ENCODE assay signal across 18 mouse cellular contexts in the genomic region with DNA sequence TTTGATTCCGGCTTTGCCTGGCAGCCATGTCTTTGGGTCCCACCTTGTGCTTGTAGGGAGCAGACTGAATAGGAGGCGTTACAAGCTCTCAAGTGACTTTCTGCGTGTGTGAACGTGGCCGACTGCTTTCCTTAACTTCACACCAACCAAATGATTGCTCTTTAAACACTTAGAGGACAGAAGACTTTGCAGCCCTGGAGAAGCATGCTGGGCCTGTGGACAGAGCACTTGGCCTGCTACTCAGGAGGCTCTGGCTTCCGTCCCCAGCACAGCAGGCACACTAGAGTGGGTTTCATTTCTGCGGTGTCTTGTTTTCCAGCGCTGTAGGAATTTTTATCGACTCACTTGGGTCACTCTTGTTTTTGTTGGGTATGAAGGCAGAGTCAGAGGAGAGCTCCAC. TPM values are rescaled to one million over a fixed set of nuclear protein-coding genes. Genes with fewer than 3 reads are reported as not detected.
DNase-seq lines count a peak whose midpoint lies in the region; ATAC-seq and TF ChIP-seq lines count a peak whose summit lies in the region.
"Had no signal": no experiment of that assay in that cellular context is flagged by ENCODE, and none has a peak within 500 bp of the region (broad histone marks: within the 10 kb centered on the region; RNA-seq: fewer than 3 reads in every experiment).

No protein-coding gene starts in this region.

- peak overlapping the region; percentile 32; the same call in 1 of the 2 replicates for H3K9ac ChIP-seq in heart, embryonic 14.5 days (ENCODE audit: low read length)
- H3K9ac ChIP-seq in lung, embryonic 16.5 days (ENCODE audit: low read length), result no peak overlapping the region
- H3K9ac ChIP-seq: forebrain, postnatal 0 days; hindbrain, embryonic 14.5 days; limb, embryonic 12.5 days; liver, embryonic 13.5 days had no signal

- WGBS in heart, embryonic 14.5 days, result 42% methylated on average over 9 of the region's 9 CpGs
- WGBS in lung, adult 2 months, result 53% methylated on average over 9 of the region's 9 CpGs
- WGBS in lung, embryonic 16.5 days, result 46% methylated on average over 9 of the region's 9 CpGs

- peaks cover 59% of the 10 kb centered on the region for H3K79me2 ChIP-seq in myocyte (ENCODE audit: control insufficient read depth, insufficient read depth)

- no peaks in the 10 kb centered on the region for H3K27me3 ChIP-seq in heart, embryonic 14.5 days (ENCODE audit: control insufficient read depth, insufficient read depth, low read length)
- H3K27me3 ChIP-seq in lung, embryonic 16.5 days (ENCODE audit: control insufficient read depth, insufficient read depth, low read depth, low read length), result no peaks in the 10 kb centered on the region
- H3K27me3 ChIP-seq in myocyte (ENCODE audit: control insufficient read depth, insufficient read depth, insufficient read length), result no peaks in the 10 kb centered on the region
- H3K27me3 ChIP-seq: limb, embryonic 12.5 days; liver, embryonic 13.5 days had no signal

- H3K27ac ChIP-seq in heart, embryonic 14.5 days (replicated peaks in 1 of 2; ENCODE audit: control insufficient read depth in 1 of 2, insufficient read depth in 1 of 2, low read depth in 2 of 2, low read length in 2 of 2), result no peak overlapping the region; a peak in 1 of 4 replicates
- peak overlapping the region; percentile 28 for H3K27ac ChIP-seq in lung, embryonic 16.5 days (ENCODE audit: low read length)
- H3K27ac ChIP-seq: forebrain, embryonic 10.5 days; hindbrain, embryonic 14.5 days; limb, embryonic 12.5 days; liver, embryonic 13.5 days had no signal

- no peak for ATAC-seq in heart, embryonic 14.5 days (ENCODE audit: insufficient number of reproducible peaks, insufficient read depth, low FRiP score, low read depth)
- peak; percentile 57 for ATAC-seq in lung, embryonic 16.5 days (ENCODE audit: low read depth)
- ATAC-seq: activated CD4-positive, CD25-positive, alpha-beta regulatory T cell, adult 4 months; forebrain, postnatal 0 days had no signal

- DNase-seq in heart, postnatal 14 days, result no peak
- peak; percentile 45 to 69 for DNase-seq in lung, adult 18-20 months
- no peak for DNase-seq in lung, adult 2 months
- DNase-seq in cerebellum, postnatal 36 days, result no peak
- DNase-seq: adrenal gland, postnatal 14 days; cerebellum, adult 11-12 months; forebrain, postnatal 0 days; liver, embryonic 13.5 days; retina, postnatal 1 day; thymus, postnatal 25 days had no signal

- peaks cover 46 to 72% of the 10 kb centered on the region in 2 experiments for H3K4me1 ChIP-seq in heart, embryonic 14.5 days (ENCODE audit: control insufficient read depth in 2 of 2, insufficient read depth in 2 of 2, low read length in 2 of 2)
- H3K4me1 ChIP-seq in lung, adult 2 months (ENCODE audit: control insufficient read depth, insufficient read depth, low read length), result peaks cover 31% of the 10 kb centered on the region
- H3K4me1 ChIP-seq in lung, embryonic 16.5 days (replicated peaks; ENCODE audit: control insufficient read depth, insufficient read depth, low read length), result peaks cover 49% of the 10 kb centered on the region

- intact Hi-C loops in heart, postnatal 14 days (cut with DNase I), result no loop called here

- H3ac ChIP-seq in myocyte (ENCODE audit: control insufficient read depth, insufficient read length), result no peak overlapping the region

- no peak for TF ChIP-seq POLR2A in lung, adult 2 months (IDR thresholded peaks at IDR 0.05; ENCODE audit: borderline replicate concordance, extremely low read depth, low read depth, low read length)
- no peak for TF ChIP-seq POLR2A in myocyte (IDR thresholded peaks at IDR 0.05; ENCODE audit: insufficient read length, low read depth)

- H3K4me3 ChIP-seq in heart, embryonic 14.5 days (ENCODE audit: control insufficient read depth in 1 of 2, insufficient read depth in 1 of 2, low read depth in 1 of 2, low read length in 2 of 2), result no peak overlapping the region
- H3K4me3 ChIP-seq in lung, adult 2 months (replicated peaks; ENCODE audit: extremely low read depth, low read depth, low read length), result no peak overlapping the region
- no peak overlapping the region for H3K4me3 ChIP-seq in lung, embryonic 16.5 days (ENCODE audit: low read length)
- H3K4me3 ChIP-seq in myocyte, result no peak overlapping the region
- H3K4me3 ChIP-seq: forebrain, embryonic 10.5 days; limb, embryonic 12.5 days; liver, embryonic 13.5 days had no signal

- no peak overlapping the region for H3K4me2 ChIP-seq in heart, embryonic 14.5 days (ENCODE audit: low read length)
- H3K4me2 ChIP-seq in lung, embryonic 16.5 days (ENCODE audit: low read depth, low read length), result no peak overlapping the region
- no peak overlapping the region for H3K4me2 ChIP-seq in myocyte (ENCODE audit: low read depth)
- H3K4me2 ChIP-seq: hindbrain, embryonic 14.5 days; limb, embryonic 12.5 days; liver, embryonic 13.5 days; midbrain, embryonic 11.5 days had no signal

- TF ChIP-seq CTCF in lung, adult 2 months (IDR thresholded peaks at IDR 0.05; ENCODE audit: insufficient read depth, low read length), result no peak

- H3K9me3 ChIP-seq in heart, embryonic 14.5 days (ENCODE audit: control insufficient read depth, low read length), result no peaks in the 10 kb centered on the region
- no peaks in the 10 kb centered on the region for H3K9me3 ChIP-seq in lung, embryonic 16.5 days (ENCODE audit: control insufficient read depth, low read length)
- H3K9me3 ChIP-seq: forebrain, embryonic 10.5 days; limb, embryonic 12.5 days; liver, embryonic 13.5 days had no signal

- peaks cover 73% of the 10 kb centered on the region for H3K36me3 ChIP-seq in heart, embryonic 14.5 days (ENCODE audit: control insufficient read depth, insufficient read depth, low read length)
- peaks cover 20% of the 10 kb centered on the region for H3K36me3 ChIP-seq in lung, embryonic 16.5 days (ENCODE audit: control insufficient read depth, insufficient read depth, low read length)
- H3K36me3 ChIP-seq in myocyte (ENCODE audit: control insufficient read depth, insufficient read depth), result peaks cover 40% of the 10 kb centered on the region

TF ChIP-seq in myocyte, 11 proteins besides CTCF, POLR2A, EP300 and RAD21:
- TF ChIP-seq MAX (IDR thresholded peaks at IDR 0.05; ENCODE audit: low read depth) (no peak), POLR2AphosphoS2 (IDR thresholded peaks at IDR 0.05; ENCODE audit: insufficient read length, low read depth) (peak; percentile 52), SRF (IDR thresholded peaks at IDR 0.05; ENCODE audit: control insufficient read depth, insufficient read length, low read depth) (no peak), REST (IDR thresholded peaks at IDR 0.05; ENCODE audit: insufficient read depth, insufficient read length) (no peak), MYOG (IDR thresholded peaks at IDR 0.05; ENCODE audit: control insufficient read depth in 1 of 3, insufficient read depth in 1 of 3, insufficient read length in 2 of 3, low read depth in 2 of 3) (no peak)

RNA-seq across cellular contexts. Expression of a gene that starts 18.8 kb away (rescaled TPM):
- 187 and 204 TPM in 2 replicates for polyA plus RNA-seq in heart, embryonic 14.5 days (2014; fragmentation: Nextera tagmentation; extraction: Ambion mirVana)
- 100 to 1,000 TPM; 125 to 128 TPM for total RNA-seq in heart, postnatal 14 days (2021)
- polyA plus RNA-seq in lung, adult 2 months (2012; rRNA removed), result 164 and 182 TPM in 2 replicates
- polyA plus RNA-seq in lung, embryonic 16.5 days (2015; fragmentation: Nextera tagmentation; extraction: Ambion mirVana), result 114 and 124 TPM in 2 replicates
- polyA plus RNA-seq in myocyte (2012; fragmentation: generic; extraction: Trizol), result 153 TPM

RNA-seq across cellular contexts. Expression of a gene that starts 39.7 kb away (rescaled TPM):
- 12.6 and 14.4 TPM in 2 replicates for polyA plus RNA-seq in heart, embryonic 14.5 days (2014; fragmentation: Nextera tagmentation; extraction: Ambion mirVana)
- total RNA-seq in heart, postnatal 14 days (2021), result 10 to 100 TPM; 29.5 to 34.7 TPM
- polyA plus RNA-seq in lung, adult 2 months (2012; rRNA removed), result 107 and 117 TPM in 2 replicates
- polyA plus RNA-seq in lung, embryonic 16.5 days (2015; fragmentation: Nextera tagmentation; extraction: Ambion mirVana), result 28.4 and 31.7 TPM in 2 replicates
- 19.2 TPM for polyA plus RNA-seq in myocyte (2012; fragmentation: generic; extraction: Trizol)

Comparison
In these comparisons a context has a peak if more than half of its experiments do, and no peak if none do; other contexts are left out.
1. DNase-seq: peak in lung, adult 18-20 months (2 of 2); none in heart, postnatal 14 days (0 of 2), lung, adult 2 months (single experiment) and cerebellum, postnatal 36 days (0 of 2).